Mouse (Mus musculus) CH12.LX (cell line): ENCODE data around the gene Znrf4.

Source experiments
- MYC ChIP-seq: IDR thresholded peaks from 2 replicates; pipeline ENCODE4 v1.6.1; 2011; ENCODE audit warnings: low read depth, mild to moderate bottlenecking, improper control_type of control experiment, low read length
- POLR2A ChIP-seq: IDR thresholded peaks from 2 replicates; pipeline ENCODE4 v1.6.1; 2011; ENCODE audit warnings: low read depth, mild to moderate bottlenecking, improper control_type of control experiment, low read length

DNA sequence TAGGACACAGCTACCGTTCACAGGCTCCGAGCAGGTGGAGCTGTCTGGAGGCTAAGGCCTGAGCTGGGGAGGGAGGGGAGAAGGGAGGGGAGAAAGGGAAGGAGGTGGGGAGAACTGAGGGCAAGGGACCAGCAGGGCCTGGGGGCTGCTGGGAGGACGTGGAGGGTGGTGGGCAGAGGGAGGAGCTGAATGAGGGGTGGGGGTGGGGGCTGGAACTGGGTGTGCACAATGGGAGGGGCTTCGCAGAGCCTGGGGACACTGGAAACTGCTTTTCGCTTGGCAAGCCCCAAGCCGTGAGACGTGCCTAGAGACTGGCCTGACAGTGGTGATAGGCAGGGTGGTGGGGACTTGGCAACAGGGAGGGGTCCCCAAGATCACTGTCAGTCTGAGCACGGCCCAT lies 43.0 kb downstream of the Znrf4 start:
- TF ChIP-seq POLR2A (no peak), MYC (no peak)
